Mouse (Mus musculus): ENCODE data around the gene Plxnb2. TPM values are rescaled to one million over a fixed set of nuclear protein-coding genes. Genes with fewer than 3 reads are reported as not detected.

The Plxnb2 gene
- total RNA-seq (2021) = 10 to 100 TPM; 50.7 to 52.0 TPM
- long read RNA-seq, experiment 1, full-length matches to known transcripts = 3 of 12 reads
- long read RNA-seq, experiment 1, partial matches to known transcripts = 6 of 12 reads
- long read RNA-seq, experiment 1, other reads (novel, unspliced or antisense) = 3 of 12 reads
- long read RNA-seq, experiment 2, full-length matches to known transcripts = 1 of 19 reads
- long read RNA-seq, experiment 2, partial matches to known transcripts = 9 of 19 reads
- long read RNA-seq, experiment 2, other reads (novel, unspliced or antisense) = 9 of 19 reads

DNA sequence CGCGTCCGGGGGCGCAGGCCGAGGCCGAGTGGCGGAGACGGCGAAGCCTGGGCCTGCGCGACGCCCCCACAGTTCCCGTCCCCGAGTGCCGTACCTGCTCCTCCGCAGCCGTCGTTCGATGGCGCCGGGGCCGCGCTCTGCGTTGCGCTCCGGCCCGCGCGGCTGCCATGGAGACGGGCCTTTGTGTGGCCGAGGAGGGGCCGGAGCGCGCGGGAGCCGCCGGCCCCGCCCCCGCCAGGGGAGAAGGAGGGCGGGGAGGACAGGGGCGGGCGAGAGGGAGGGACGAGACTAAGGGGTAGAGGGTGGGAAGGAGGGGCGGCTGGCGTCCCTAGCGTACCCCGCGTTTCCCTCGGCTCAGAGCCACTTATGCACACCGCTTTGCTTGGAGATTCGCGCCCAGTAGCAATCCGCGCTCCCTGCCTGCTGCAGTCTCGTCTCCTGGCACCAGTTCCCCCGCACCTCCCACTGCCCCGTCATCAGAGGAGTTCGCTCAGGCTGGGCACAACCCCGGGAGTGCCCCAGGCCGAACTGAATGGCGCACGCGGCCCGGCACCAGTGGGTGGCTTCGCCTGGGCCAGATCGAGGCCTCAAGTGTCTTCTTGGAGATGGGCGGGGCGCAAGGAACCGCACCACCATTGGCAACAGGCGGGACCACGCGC lies at the start of gene Plxnb2:
Gene Plxnb2, minus strand, starts transcription at position 218 of the 659 bp plus-strand sequence.
- peak; percentile 77 to 88 for DNase-seq (ENCODE audit: low spot score in 2 of 2)
- intact Hi-C loops (cut with DNase I) = loop anchor here (1.0 kb wide), 1 partner anchor 31 kb away; the partner anchor contains the start of gene Ppp6r2

DNA sequence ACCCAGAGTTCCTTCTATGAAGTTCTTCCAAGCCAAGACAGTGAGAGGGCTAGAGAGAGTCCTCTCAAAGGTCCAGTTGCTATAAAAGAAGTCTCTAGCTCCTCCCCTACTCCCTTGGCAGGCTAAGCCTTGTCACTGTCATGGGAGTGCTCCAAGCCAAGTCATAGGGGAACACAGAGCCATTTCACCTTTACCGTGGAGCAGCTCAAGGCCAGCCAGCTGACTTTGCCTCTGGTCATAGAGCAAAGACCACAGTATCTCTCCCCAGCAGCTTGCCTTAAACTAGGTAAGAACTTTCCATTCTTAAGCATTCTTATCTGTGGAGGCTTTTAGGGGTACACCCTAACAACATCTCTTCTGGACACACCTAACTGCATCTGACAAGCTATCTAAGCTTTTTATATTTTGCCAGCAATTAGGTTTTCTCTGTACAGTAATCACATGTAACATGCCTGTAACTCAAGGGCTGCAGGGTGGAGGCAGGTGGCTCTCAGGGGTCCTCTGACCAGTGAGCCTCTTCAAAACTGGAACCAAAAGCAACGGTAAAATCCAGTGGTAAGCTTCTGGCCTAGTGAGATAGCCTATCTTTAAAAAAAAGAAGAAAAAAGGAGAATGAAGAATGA lies 35.1 kb upstream of the Plxnb2 start:
- intact Hi-C loops (cut with DNase I) = no loop called here
- DNase-seq (ENCODE audit: low spot score in 2 of 2) = no peak

DNA sequence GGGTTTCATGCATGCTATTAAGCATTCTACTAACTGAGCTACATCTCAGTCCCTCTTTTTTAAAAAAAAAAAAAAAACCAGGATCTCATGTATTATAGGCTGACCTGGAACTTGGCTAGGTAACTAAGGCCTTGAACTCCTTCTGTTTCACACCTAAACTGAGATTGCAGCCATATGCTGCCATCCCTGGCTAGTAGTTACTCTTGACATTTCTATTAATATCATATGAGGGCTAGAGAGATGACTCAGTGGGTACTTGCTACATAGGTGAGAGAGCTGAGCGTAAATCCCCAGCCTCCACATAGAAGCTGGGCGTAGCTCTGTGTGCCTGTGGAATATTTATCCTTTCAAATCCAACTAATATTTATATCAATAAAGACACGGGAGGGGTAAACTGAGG lies 34.4 kb upstream of the Plxnb2 start:
- DNase-seq (ENCODE audit: low spot score in 2 of 2) = no peak
- intact Hi-C loops (cut with DNase I) = loop anchor here (5.0 kb wide), 1 partner anchor 58 kb away; no protein-coding TSS in a partner anchor

DNA sequence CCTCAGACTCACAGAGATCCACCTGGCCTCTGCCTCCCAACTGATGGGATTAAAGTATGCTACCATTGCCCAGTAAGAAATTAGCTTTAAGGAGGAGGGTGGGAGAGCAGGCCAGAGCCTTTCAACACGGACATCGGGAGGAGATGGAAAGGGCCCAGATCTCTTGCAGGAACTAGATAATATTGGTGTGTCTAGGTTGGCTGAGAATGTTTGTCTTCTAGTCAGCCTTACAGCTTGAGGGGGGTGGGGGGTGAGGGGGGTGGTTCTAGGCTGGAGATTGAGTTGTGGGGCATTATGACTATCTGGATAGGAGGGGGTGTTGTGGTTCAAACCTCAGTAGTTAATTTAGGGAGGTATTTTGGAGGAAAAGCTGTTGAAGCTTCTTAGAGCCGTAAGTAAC lies 32.9 kb upstream of the Plxnb2 start:
- intact Hi-C loops (cut with DNase I) = loop anchor here (5.0 kb wide), 1 partner anchor 56 kb away; no protein-coding TSS in a partner anchor
- no peak for DNase-seq (ENCODE audit: low spot score in 2 of 2)

DNA sequence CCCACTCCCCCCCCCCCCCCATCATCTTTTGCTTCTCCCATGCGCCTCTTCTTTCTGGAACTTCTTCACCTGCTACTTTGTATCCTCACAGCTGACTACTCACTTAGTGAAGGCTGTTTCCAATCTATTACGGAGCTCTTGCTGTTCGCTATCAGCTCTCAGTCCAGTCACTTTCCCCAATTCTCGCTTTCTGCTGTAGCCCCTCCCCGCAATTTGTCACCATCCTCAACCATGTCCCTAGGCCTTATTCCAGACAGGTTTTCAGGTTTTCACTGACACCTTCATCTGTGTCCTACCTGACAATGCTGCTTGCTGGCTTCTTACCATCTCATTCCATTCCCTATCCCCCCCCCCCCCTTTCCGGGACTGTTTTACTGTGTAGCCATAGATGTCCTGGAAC lies 31.9 kb upstream of the Plxnb2 start:
- intact Hi-C loops (cut with DNase I) = loop anchor here (5.0 kb wide), 1 partner anchor 55 kb away; no protein-coding TSS in a partner anchor
- DNase-seq (ENCODE audit: low spot score in 2 of 2) = no peak

DNA sequence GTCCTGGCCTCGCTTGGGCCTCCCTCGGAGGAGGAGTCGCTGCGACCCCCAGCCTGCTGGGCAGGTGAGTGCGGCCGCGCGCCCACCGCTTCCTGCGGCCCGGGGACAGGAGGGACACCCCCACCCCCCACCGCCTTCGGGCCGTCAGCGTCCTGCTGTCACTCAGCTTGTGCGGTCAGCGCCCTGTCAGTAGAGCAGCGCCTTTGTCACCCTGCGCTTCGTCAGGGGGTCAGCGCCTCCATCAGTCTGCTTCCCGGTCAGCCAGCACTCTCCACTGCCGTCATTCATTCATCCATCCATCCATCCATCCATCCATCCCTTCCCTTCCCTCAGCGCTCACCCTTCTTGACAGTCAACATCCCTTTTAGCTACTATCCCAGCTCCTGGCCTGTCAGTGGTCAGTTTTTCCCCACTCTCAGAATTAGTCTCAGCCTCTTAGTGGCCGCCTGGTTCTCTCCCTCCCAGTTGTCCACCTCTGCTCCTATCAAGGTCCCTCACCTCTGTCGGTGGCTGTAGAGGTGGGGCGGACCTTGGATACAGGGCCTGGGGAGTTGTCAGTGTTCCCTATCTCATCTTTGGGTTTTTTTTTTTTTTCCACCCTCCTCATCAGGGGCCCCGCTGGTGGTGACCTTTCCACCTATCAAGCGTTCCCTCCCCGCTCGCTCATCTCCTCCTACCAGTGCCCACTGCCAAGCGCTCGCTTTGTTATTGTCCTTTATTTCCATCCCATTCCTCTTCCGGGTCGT lies 31.3 kb upstream of the Plxnb2 start:
- intact Hi-C loops (cut with DNase I) = loop anchor here (1.0 to 5.0 kb wide), 3 partner anchors 31 to 89 kb away; partner anchors contain the start of gene Tubgcp6
- peak; percentile 17 to 18 for DNase-seq (ENCODE audit: low spot score in 2 of 2)

DNA sequence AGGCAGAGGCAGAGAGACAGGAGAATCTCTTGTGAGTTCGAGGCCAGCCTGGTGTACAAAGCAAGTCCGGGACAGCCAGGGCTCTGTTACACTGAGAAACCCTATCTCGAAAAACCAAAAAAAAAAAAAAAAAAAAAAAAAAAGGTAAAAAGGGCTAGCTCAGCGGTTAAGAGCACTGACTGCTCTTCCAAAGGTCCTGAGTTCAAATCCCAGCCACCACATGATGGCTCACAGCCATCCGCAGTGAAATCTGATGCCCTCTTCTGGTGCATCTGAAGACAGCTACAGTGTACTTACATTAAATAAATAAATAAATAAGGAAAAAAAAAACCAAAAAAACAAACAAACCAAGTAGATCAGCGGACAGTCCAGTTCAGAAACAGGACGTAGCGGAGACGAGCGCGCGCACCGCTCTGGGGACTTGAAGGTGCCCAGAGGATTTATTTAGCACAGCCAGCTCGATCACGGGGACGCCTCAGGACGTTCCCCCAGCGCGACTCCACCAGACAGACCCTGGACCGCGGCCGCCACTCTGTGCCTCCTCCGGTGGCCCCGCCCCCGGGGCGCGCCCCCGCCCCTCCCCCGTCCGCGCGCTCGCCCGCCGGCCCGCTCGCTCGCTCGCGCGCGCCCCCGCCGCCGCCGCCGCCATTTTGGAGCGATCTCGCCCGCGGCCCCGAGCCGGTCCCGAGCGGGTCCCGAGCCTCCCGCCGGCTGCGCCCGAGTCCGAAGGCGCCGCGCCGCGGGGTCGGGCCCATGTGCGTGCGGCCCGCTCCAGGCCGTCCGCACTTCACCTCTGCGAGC lies 30.5 kb upstream of the Plxnb2 start, which contains the start of gene Ppp6r2:
Gene Ppp6r2, plus strand, starts transcription at position 639 of the 801 bp plus-strand sequence.
- peak; percentile 80 to 84 for DNase-seq (ENCODE audit: low spot score in 2 of 2)
- intact Hi-C loops (cut with DNase I) = loop anchor here (1.0 to 5.0 kb wide), 3 partner anchors 30 to 88 kb away; partner anchors contain the start of gene Tubgcp6

DNA sequence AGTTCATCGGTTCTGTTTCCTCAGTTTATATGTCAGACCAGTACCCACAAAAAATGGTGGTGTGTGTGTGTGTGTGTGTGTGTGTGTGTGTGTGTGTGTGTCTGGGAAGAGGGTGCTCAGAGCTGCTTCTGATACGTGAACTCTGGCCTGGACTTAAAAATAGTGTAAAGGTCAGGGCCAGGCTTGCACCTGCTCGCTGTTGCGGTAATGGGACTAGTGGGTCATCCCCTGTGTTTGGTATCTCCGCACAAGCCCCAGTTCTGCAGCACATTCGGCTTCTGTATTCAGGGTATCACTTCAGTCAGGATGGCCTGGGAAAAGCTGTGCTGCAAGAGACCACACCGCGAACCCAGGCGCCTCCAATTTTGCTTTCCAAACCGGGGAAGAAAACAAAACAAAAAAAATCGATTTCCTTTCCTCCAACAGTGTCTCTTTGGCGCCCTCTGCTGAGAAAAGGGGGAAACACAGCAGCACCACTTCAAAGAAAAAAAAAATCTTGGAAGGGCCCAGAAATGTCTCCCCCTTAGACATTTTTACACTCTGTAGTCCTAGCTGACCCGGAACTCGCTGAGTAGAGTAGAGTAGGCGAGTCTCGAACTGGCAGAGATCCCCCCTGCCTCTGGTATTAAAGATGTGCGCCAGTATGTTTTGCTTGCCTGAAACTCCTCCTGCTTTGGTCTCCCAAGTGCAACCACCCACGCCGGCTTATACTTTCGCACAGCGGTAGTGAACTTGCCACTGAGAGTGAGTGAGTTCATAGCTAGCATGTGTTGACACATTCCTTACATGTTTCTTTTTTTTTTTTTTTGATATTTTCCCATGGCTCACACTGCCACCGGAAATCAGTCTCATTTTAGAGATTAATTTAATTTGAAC lies 29.5 kb upstream of the Plxnb2 start:
- intact Hi-C loops (cut with DNase I) = loop anchor here (2.0 to 5.0 kb wide), 2 partner anchors 53 to 87 kb away; partner anchors contain the start of gene Tubgcp6
- peak; percentile 88 to 90 for DNase-seq (ENCODE audit: low spot score in 2 of 2)

DNA sequence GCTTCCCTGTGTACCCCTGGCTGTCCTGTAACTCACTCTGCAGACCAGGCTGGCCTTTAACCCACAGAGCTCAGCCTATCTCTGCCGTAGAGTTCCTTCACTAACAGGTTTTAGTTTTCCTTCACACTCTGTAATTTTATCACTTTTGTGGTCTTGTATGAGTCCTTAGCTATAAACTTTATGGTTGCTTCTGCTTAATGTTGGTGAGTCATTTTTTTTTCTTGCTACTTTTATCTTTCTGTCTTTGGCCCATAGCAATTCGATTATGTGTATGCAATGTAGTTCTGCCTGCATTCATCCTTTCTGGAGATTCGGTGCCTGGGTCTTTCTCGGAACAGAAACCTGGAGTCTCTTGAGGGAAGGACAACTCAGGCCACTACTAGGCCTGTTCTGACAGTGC lies 26.9 kb upstream of the Plxnb2 start:
- intact Hi-C loops (cut with DNase I) = no loop called here
- DNase-seq (ENCODE audit: low spot score in 2 of 2) = no peak

DNA sequence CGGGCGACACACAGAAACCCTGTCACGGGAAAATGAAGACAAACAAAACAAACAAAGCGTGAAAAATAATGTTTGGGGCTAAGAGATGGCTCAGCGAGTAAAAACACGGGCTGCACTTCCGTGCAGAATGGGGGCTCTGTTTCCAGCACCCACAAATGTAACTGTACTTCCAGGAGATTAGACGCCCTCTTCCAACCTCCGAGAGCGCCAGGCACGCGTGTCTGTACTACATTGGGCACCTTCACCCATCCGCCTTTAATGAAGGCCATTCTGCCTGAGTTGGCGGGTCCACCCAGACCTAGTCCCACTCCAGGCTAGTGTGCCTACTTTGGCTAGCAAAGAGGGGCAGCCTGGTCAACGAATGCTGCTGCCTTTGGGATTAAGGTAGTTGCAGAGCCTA lies 16.5 kb upstream of the Plxnb2 start:
- intact Hi-C loops (cut with DNase I) = loop anchor here (5.0 kb wide), 1 partner anchor 60 kb away; no protein-coding TSS in a partner anchor
- no peak for DNase-seq (ENCODE audit: low spot score in 2 of 2)

DNA sequence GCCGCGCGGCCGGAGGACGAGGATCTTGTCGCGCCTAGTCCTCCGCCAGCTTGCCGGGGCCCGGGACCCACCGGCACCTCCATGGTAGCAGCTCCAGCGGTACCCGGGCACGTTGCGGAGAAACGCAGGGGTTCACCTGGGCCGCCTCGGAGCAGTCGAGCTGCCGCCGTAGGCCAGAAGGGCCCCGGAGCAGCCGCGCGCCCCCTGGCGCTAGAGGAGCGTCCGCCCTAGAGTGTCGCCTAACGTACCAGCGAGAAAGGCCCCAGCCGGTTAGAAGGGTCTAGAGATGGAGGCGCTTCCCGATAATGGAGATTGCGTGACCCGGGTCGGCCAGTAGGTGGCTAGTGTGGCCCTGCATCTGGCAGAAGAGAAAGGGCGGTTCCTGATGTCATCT lies 15.7 kb upstream of the Plxnb2 start, which contains the start of gene Dennd6b:
Gene Dennd6b, minus strand, starts transcription at position 184 of the 394 bp plus-strand sequence.
- intact Hi-C loops (cut with DNase I) = loop anchor here (5.0 kb wide), 1 partner anchor 59 kb away; no protein-coding TSS in a partner anchor
- peak; percentile 97 to 98 for DNase-seq (ENCODE audit: low spot score in 2 of 2)

DNA sequence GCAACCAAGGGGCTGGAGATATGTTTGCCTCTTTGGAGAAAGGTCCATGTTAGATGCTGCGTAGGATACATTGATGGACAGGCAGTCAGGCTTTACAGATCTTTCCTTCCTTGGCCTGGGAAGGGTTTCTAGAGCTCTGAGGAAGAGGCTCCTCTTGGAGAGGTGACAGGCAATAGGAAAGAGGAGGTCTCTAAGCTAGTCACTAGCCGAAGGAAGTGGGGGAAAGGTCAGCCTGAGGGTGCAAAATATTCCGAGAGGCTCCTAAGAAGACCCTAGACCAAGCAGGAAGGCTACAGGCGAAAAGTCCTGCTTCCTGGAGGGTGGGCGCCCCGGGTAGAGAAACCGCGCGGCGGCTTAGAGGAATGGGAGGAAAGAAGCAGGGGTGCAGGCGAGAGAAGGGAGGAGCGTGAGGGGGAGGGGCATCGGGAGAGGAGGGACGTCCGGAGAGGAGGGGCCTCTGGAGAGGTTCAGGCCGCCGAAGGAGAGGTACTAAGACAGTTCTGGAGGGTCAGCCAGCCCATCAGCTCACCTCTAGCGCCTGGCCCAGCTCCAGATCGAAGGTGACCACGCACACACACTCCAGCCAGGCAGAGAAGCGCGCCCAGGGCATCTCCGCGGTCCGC lies 15.2 kb upstream of the Plxnb2 start:
- peak; percentile 85 to 90 for DNase-seq (ENCODE audit: low spot score in 2 of 2)
- intact Hi-C loops (cut with DNase I) = loop anchor here (5.0 kb wide), 1 partner anchor 58 kb away; no protein-coding TSS in a partner anchor

DNA sequence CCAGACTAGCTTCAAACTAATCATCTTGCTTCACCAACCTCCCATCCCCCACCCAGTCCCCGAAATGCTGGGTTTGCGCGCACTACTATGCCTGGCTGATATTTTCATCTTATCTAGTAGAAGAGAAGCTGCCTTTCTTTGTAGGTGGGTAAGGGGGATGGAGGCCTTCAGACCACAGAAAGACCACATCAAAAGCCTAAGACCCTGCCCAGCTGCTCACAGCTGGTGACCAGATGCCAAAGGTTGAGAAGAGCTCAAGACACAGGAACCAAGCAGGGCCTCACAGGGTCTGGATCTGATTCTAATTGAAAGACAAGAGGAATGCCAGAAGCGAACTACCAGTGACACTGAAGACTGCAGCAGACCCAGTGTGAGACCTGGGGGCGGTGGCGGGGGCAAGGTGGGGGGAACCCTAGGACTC lies 14.7 kb upstream of the Plxnb2 start:
- intact Hi-C loops (cut with DNase I) = loop anchor here (5.0 kb wide), 1 partner anchor 58 kb away; no protein-coding TSS in a partner anchor
- no peak for DNase-seq (ENCODE audit: low spot score in 2 of 2)

DNA sequence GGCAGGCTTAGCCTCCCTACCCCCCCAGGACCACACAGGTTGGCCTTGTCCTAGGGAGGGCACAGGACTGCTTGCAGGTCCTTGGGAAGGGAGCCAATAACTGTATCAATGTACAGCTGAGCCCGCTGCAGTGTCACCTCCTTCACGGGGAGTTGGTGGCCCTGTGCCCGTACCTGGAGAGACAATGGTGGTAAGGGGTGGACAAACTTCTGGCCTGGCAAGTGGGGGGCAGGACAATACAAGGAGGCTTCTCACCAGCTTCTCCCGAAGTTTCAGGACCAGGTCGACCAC lies 4.3 kb upstream of the Plxnb2 start:
- intact Hi-C loops (cut with DNase I) = no loop called here

DNA sequence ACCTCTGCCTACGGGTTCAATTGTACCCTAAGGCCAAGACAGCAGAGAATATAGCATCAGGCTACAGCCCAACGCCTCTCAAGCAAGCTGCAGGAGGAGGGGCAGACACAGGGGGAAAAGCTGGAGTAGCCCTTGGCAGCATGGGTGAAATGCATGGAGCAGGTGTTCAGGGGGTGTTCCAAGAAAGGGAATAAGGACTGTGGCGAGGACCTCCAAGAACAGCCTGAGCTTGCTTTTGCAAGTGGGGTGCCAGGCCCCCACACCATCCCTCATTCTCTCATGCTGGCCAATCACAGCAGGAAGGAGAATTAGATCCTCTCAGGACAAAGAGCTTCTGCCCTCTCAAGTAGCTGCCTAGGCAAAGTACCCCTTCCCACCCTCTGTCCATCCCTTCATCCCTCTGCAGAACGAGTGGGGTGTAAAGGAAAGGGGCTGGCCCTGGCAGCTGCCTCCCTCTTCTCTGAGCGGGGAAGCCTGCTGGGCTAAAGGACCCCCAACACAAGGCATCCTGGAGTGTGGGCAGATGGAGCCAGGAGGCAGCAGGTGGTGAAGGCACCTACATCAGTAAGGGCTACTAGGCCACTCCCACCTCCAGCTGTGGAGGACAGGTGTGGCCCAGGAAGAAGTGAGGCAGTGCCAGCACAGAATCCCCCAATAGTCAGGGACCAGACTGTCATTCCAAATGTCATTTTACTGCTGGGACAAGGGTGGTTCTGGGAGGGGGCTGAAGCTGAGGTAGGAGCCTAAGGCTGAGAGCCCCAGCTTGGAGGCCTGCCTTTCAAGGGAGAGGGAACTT lies 3.8 kb upstream of the Plxnb2 start:
- intact Hi-C loops (cut with DNase I) = no loop called here
- no peak for DNase-seq (ENCODE audit: low spot score in 2 of 2)

More for the DNA sequence above, 4.3 kb upstream of the Plxnb2 start:
- no peak for DNase-seq (ENCODE audit: low spot score in 2 of 2)

DNA sequence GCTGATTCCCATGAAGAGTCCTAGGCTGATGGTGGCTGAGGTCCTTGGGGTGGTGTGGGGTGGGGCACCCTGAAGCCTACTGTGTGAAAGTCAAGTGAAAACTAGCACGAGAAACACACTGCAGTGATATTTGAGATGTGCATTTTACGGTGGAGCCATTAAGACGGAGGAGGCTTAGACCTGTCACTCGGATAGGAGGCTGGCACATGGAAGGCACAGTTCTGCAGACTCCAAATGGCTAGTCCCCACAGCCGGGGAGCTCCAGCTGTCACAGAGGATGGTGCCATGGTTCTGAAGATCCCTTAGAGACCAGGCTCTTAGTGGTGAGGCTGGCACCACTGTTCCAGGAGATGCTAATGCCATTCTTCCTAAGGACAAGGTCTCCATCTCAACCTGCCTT lies 2.3 kb upstream of the Plxnb2 start:
- intact Hi-C loops (cut with DNase I) = no loop called here
- no peak for DNase-seq (ENCODE audit: low spot score in 2 of 2)
